ENCODE assay signal across 9 mouse cellular contexts in genomic region chr10:14391025-14391639, GRCm38 (mm10).
DNase-seq lines count a peak whose midpoint lies in the region; ATAC-seq lines count a peak whose summit lies in the region.
"Had no signal": no experiment of that assay in that cellular context is flagged by ENCODE, and none has a peak within 500 bp of the region (broad histone marks: within the 10 kb centered on the region; RNA-seq: fewer than 3 reads in every experiment).

No protein-coding gene starts in this region.

- no peak overlapping the region for H3K9ac ChIP-seq in kidney, embryonic 14.5 days (ENCODE audit: low read depth, low read length)
- H3K9ac ChIP-seq in limb, embryonic 13.5 days, result no peak overlapping the region
- H3K9ac ChIP-seq in neural tube, embryonic 13.5 days, result no peak overlapping the region

- no peaks in the 10 kb centered on the region for H3K9me3 ChIP-seq in kidney, embryonic 14.5 days (ENCODE audit: control insufficient read depth, low read length)
- no peaks in the 10 kb centered on the region for H3K9me3 ChIP-seq in limb, embryonic 13.5 days
- H3K9me3 ChIP-seq in neural tube, embryonic 13.5 days, result no peaks in the 10 kb centered on the region

- H3K27me3 ChIP-seq in kidney, embryonic 14.5 days (ENCODE audit: control insufficient read depth, insufficient read depth, low read length), result no peaks in the 10 kb centered on the region
- peaks cover 5% of the 10 kb centered on the region; the same call in 1 of the 2 replicates for H3K27me3 ChIP-seq in limb, embryonic 13.5 days
- no peaks in the 10 kb centered on the region for H3K27me3 ChIP-seq in neural tube, embryonic 13.5 days

- ATAC-seq in activated CD4-positive, CD25-positive, alpha-beta regulatory T cell, adult 4 months, result peak; percentile 66
- peak; percentile 93 for ATAC-seq in granulocyte monocyte progenitor cell, adult 5-6 weeks (replicated peaks; ENCODE audit: poor library complexity, severe bottlenecking)
- peak; percentile 85 for ATAC-seq in kidney, embryonic 14.5 days (ENCODE audit: low FRiP score, low TSS enrichment)
- ATAC-seq in limb, embryonic 13.5 days (ENCODE audit: low FRiP score, low read depth), result peak; percentile 78
- peak; percentile 98 for ATAC-seq in neural tube, embryonic 13.5 days (ENCODE audit: low read depth)

- H3K27ac ChIP-seq in kidney, embryonic 14.5 days (ENCODE audit: low read depth, low read length), result no peak overlapping the region
- no peak overlapping the region for H3K27ac ChIP-seq in limb, embryonic 13.5 days
- H3K27ac ChIP-seq in neural tube, embryonic 13.5 days (replicated peaks), result no peak overlapping the region

- 13% methylated on average over 11 of the region's 11 CpGs for WGBS in kidney, embryonic 14.5 days
- WGBS in limb, embryonic 13.5 days, result 16% methylated on average over 11 of the region's 11 CpGs
- 15% methylated on average over 11 of the region's 11 CpGs for WGBS in neural tube, embryonic 13.5 days

- H3K36me3 ChIP-seq in kidney, embryonic 14.5 days (ENCODE audit: control insufficient read depth, insufficient read depth, low read length), result no peaks in the 10 kb centered on the region
- no peaks in the 10 kb centered on the region for H3K36me3 ChIP-seq in limb, embryonic 13.5 days
- no peaks in the 10 kb centered on the region for H3K36me3 ChIP-seq in neural tube, embryonic 13.5 days

- H3K4me1 ChIP-seq in kidney, embryonic 14.5 days (ENCODE audit: control insufficient read depth, insufficient read depth, low read length), result no peaks in the 10 kb centered on the region
- H3K4me1 ChIP-seq in limb, embryonic 13.5 days, result no peaks in the 10 kb centered on the region
- no peaks in the 10 kb centered on the region for H3K4me1 ChIP-seq in neural tube, embryonic 13.5 days (replicated peaks)

- peak; percentile 78 for DNase-seq in 416B (ENCODE audit: low read depth)
- DNase-seq in embryo, embryonic 11.5 days (ENCODE audit: low read depth, low spot score), result peak; percentile 64
- DNase-seq in testis, postnatal 14 days (ENCODE audit: low spot score), result peak; percentile 52

- H3K4me2 ChIP-seq in kidney, embryonic 14.5 days (replicated peaks; ENCODE audit: low read depth, low read length), result no peak overlapping the region
- H3K4me2 ChIP-seq in limb, embryonic 13.5 days (replicated peaks), result no peak overlapping the region
- H3K4me2 ChIP-seq in neural tube, embryonic 13.5 days, result no peak overlapping the region

- no peak overlapping the region for H3K4me3 ChIP-seq in kidney, embryonic 14.5 days (ENCODE audit: low read length)
- H3K4me3 ChIP-seq in limb, embryonic 13.5 days, result no peak overlapping the region
- H3K4me3 ChIP-seq in neural tube, embryonic 13.5 days, result no peak overlapping the region
- H3K4me3 ChIP-seq: erythroblast, embryonic 14.5 days had no signal
